Mouse (Mus musculus): ENCODE results near the gene Cacna1e.

GRCm38 (mm10) chr1:154861416-154861815 lies 22.9 kb downstream of the Cacna1e start:
- TF ChIP-seq CTCF (IDR thresholded peaks at IDR 0.05; ENCODE audit: low read depth), result no peak
- no peak for TF ChIP-seq EP300 (IDR thresholded peaks at IDR 0.05; ENCODE audit: low read depth)
